Mouse (Mus musculus) neural tube, embryonic 15.5 days (tissue): Measurements from ENCODE around the gene Spns1. TPM values are rescaled to one million over a fixed set of nuclear protein-coding genes. Genes with fewer than 3 reads are reported as not detected.

Experiments
- ATAC-seq: fragments of 200-750 bp; cut with Nextera tagmentation; 2 replicates; pipeline ENCODE4 v1.8.0; 2017; ENCODE audit warnings: mild to moderate bottlenecking, moderate TSS enrichment, moderate library complexity; ENCODE audit not compliant: low FRiP score
- H3K27ac ChIP-seq: fragments of 300-500 bp; sonication (generic); replicated peaks from 2 replicates; pipeline ENCODE4 v1.5.1; 2015; ENCODE audit warnings: mild to moderate bottlenecking, inconsistent platforms
- H3K27me3 ChIP-seq: fragments of 300-500 bp; sonication (generic); replicated peaks from 2 replicates; pipeline ENCODE4 v1.6.1; 2015; ENCODE audit warnings: inconsistent platforms
- H3K36me3 ChIP-seq: fragments of 300-500 bp; sonication (generic); 2 replicates; pipeline ENCODE4 v1.6.1; 2015; ENCODE audit warnings: inconsistent platforms
- H3K4me1 ChIP-seq: fragments of 300-500 bp; sonication (generic); 2 replicates; pipeline ENCODE4 v1.6.1; 2015; ENCODE audit warnings: inconsistent platforms
- H3K4me2 ChIP-seq: fragments of 300-500 bp; sonication (generic); 2 replicates; pipeline ENCODE4 v1.6.1; 2015; ENCODE audit warnings: inconsistent platforms, mild to moderate bottlenecking, moderate library complexity
- H3K4me3 ChIP-seq: fragments of 300-500 bp; sonication (generic); replicated peaks from 2 replicates; pipeline ENCODE4 v1.5.1; 2015; ENCODE audit warnings: mild to moderate bottlenecking, inconsistent platforms
- H3K9ac ChIP-seq: fragments of 300-500 bp; sonication (generic); replicated peaks from 2 replicates; pipeline ENCODE4 v1.6.1; 2015; ENCODE audit warnings: mild to moderate bottlenecking, inconsistent platforms
- H3K9me3 ChIP-seq: fragments of 300-500 bp; sonication (generic); replicated peaks from 2 replicates; pipeline ENCODE4 v1.6.1; 2016; ENCODE audit warnings: inconsistent platforms
- WGBS: fragments of 180-500 bp; shearing (Covaris S2); methylation state at CpG from one replicate; pipeline ENCODE4 v1.1.7; 2015; ENCODE audit warnings: mixed read lengths; 5-methylcytosine and 5-hydroxymethylcytosine counted together
- polyA plus RNA-seq: library from polyadenylated mRNA; unstranded; fragments of >200 nt; fragmentation: Nextera tagmentation; extraction: Ambion mirVana; gene quantifications from 2 replicates; pipeline ENCODE4 v1.2.1, GENCODE M21; 2015

Gene Spns1
- polyA plus RNA-seq, 1 experiment from 2014 or later = 92.7 TPM

- Histone ChIP-seq H3K4me1 (no peaks in the 10 kb centered on the region), H3K27me3 (no peaks in the 10 kb centered on the region), H3K9me3 (no peaks in the 10 kb centered on the region), H3K36me3 (peaks cover 60% of the 10 kb centered on the region), H3K27ac (no peak overlapping the region), H3K9ac (no peak overlapping the region), H3K4me3 (no peak overlapping the region), H3K4me2 (no peak overlapping the region)
- 92% methylated on average over 8 of the region's 8 CpGs for WGBS
- no peak for ATAC-seq
These were observed 8.9 kb downstream of the Spns1 start for GRCm38 (mm10) chr7:126368367-126368766.

- WGBS = 90% methylated on average over 10 of the region's 10 CpGs
- Histone ChIP-seq H3K36me3 (peaks cover 53% of the 10 kb centered on the region), H3K4me3 (no peak overlapping the region), H3K9me3 (no peaks in the 10 kb centered on the region), H3K9ac (no peak overlapping the region), H3K27ac (no peak overlapping the region), H3K27me3 (no peaks in the 10 kb centered on the region), H3K4me1 (no peaks in the 10 kb centered on the region), H3K4me2 (no peak overlapping the region)
- no peak for ATAC-seq
These were observed 9.6 kb downstream of the Spns1 start for GRCm38 (mm10) chr7:126367636-126368035.

- Histone ChIP-seq H3K4me3 (no peak overlapping the region), H3K9me3 (no peaks in the 10 kb centered on the region), H3K4me1 (no peaks in the 10 kb centered on the region), H3K27ac (no peak overlapping the region), H3K9ac (no peak overlapping the region), H3K4me2 (no peak overlapping the region), H3K27me3 (no peaks in the 10 kb centered on the region), H3K36me3 (peaks cover 17% of the 10 kb centered on the region)
- 83% methylated on average over 6 of the region's 6 CpGs for WGBS
- ATAC-seq = no peak
These were observed 14.2 kb downstream of the Spns1 start for GRCm38 (mm10) chr7:126363038-126363437.

GRCm38 (mm10) chr7:126359049-126359448 lies 18.2 kb downstream of the Spns1 start:
- H3K4me1 ChIP-seq = 0 out of 2 replicates have a peak, but pooled peaks cover 3% of the 10 kb centered on the region
- no peak overlapping the region for H3K9ac ChIP-seq
- H3K27ac ChIP-seq = no peak overlapping the region
- WGBS = 77% methylated on average over 13 of the region's 13 CpGs
- H3K27me3 ChIP-seq = no peaks in the 10 kb centered on the region
- no peak overlapping the region for H3K4me2 ChIP-seq
- H3K4me3 ChIP-seq = no peak overlapping the region
- H3K36me3 ChIP-seq = peaks cover 7% of the 10 kb centered on the region
- ATAC-seq = no peak
- no peaks in the 10 kb centered on the region for H3K9me3 ChIP-seq

GRCm38 (mm10) chr7:126358413-126358812 lies 18.8 kb downstream of the Spns1 start:
- WGBS = 90% methylated on average over 9 of the region's 9 CpGs
- no peak overlapping the region for H3K27ac ChIP-seq
- H3K27me3 ChIP-seq = no peaks in the 10 kb centered on the region
- ATAC-seq = no peak
- peaks cover under 1% of the 10 kb centered on the region; the same call in 1 of the 2 replicates for H3K36me3 ChIP-seq
- no peaks in the 10 kb centered on the region for H3K9me3 ChIP-seq
- no peak overlapping the region for H3K4me2 ChIP-seq
- H3K9ac ChIP-seq = no peak overlapping the region
- H3K4me1 ChIP-seq = 0 out of 2 replicates have a peak, but pooled peaks cover 3% of the 10 kb centered on the region
- no peak overlapping the region for H3K4me3 ChIP-seq

GRCm38 (mm10) chr7:126357838-126358237 lies 19.4 kb downstream of the Spns1 start:
- ATAC-seq = no peak
- no peaks in the 10 kb centered on the region for H3K36me3 ChIP-seq
- no peak overlapping the region for H3K9ac ChIP-seq
- no peak overlapping the region for H3K4me2 ChIP-seq
- no peaks in the 10 kb centered on the region for H3K9me3 ChIP-seq
- no peak overlapping the region for H3K27ac ChIP-seq
- no peaks in the 10 kb centered on the region for H3K27me3 ChIP-seq
- no peak overlapping the region for H3K4me3 ChIP-seq
- 92% methylated on average over 6 of the region's 6 CpGs for WGBS
- 0 out of 2 replicates have a peak, but pooled peaks cover 3% of the 10 kb centered on the region for H3K4me1 ChIP-seq

GRCm38 (mm10) chr7:126356793-126357591 lies 20.3 kb downstream of the Spns1 start:
- no peak overlapping the region for H3K4me2 ChIP-seq
- 0 out of 2 replicates have a peak, but pooled peaks cover 3% of the 10 kb centered on the region for H3K4me1 ChIP-seq
- 57% methylated on average over 7 of the region's 7 CpGs for WGBS
- no peak for ATAC-seq
- no peak overlapping the region for H3K27ac ChIP-seq
- no peak overlapping the region for H3K4me3 ChIP-seq
- no peaks in the 10 kb centered on the region for H3K36me3 ChIP-seq
- no peaks in the 10 kb centered on the region for H3K27me3 ChIP-seq
- H3K9me3 ChIP-seq = no peaks in the 10 kb centered on the region
- H3K9ac ChIP-seq = no peak overlapping the region

- Histone ChIP-seq H3K4me1 (0 out of 2 replicates have a peak, but pooled peaks cover 3% of the 10 kb centered on the region), H3K27ac (no peak overlapping the region), H3K4me2 (no peak overlapping the region), H3K27me3 (no peaks in the 10 kb centered on the region), H3K9me3 (no peaks in the 10 kb centered on the region), H3K4me3 (no peak overlapping the region), H3K9ac (no peak overlapping the region), H3K36me3 (no peaks in the 10 kb centered on the region)
- 66% methylated on average over 5 of the region's 5 CpGs for WGBS
- no peak for ATAC-seq
These were observed 21.2 kb downstream of the Spns1 start for GRCm38 (mm10) chr7:126355847-126356597.

GRCm38 (mm10) chr7:126354738-126355614 lies 22.3 kb downstream of the Spns1 start:
- no peaks in the 10 kb centered on the region for H3K27me3 ChIP-seq
- H3K4me1 ChIP-seq = 0 out of 2 replicates have a peak, but pooled peaks cover 3% of the 10 kb centered on the region
- H3K9ac ChIP-seq = no peak overlapping the region
- 60% methylated on average over 14 of the region's 14 CpGs for WGBS
- H3K4me3 ChIP-seq = no peak overlapping the region
- no peak for ATAC-seq
- no peaks in the 10 kb centered on the region for H3K36me3 ChIP-seq
- no peaks in the 10 kb centered on the region for H3K9me3 ChIP-seq
- H3K27ac ChIP-seq = no peak overlapping the region
- no peak overlapping the region for H3K4me2 ChIP-seq

GRCm38 (mm10) chr7:126353994-126354365 lies 23.3 kb downstream of the Spns1 start:
- Histone ChIP-seq H3K9ac (no peak overlapping the region), H3K27me3 (no peaks in the 10 kb centered on the region), H3K27ac (no peak overlapping the region), H3K36me3 (no peaks in the 10 kb centered on the region), H3K9me3 (no peaks in the 10 kb centered on the region), H3K4me1 (0 out of 2 replicates have a peak, but pooled peaks cover 3% of the 10 kb centered on the region), H3K4me3 (no peak overlapping the region), H3K4me2 (no peak overlapping the region)
- 78% methylated on average over 3 of the region's 3 CpGs for WGBS
- ATAC-seq = no peak

- ATAC-seq = no peak
- Histone ChIP-seq H3K27me3 (no peaks in the 10 kb centered on the region), H3K36me3 (no peaks in the 10 kb centered on the region), H3K4me1 (0 out of 2 replicates have a peak, but pooled peaks cover 3% of the 10 kb centered on the region), H3K4me3 (no peak overlapping the region), H3K4me2 (no peak overlapping the region), H3K27ac (no peak overlapping the region), H3K9me3 (no peaks in the 10 kb centered on the region), H3K9ac (no peak overlapping the region)
- 73% methylated on average over 11 of the region's 11 CpGs for WGBS
These were observed 23.8 kb downstream of the Spns1 start for GRCm38 (mm10) chr7:126353251-126353993.
